Mouse (Mus musculus): ENCODE data around the gene Inhbb.

DNA sequence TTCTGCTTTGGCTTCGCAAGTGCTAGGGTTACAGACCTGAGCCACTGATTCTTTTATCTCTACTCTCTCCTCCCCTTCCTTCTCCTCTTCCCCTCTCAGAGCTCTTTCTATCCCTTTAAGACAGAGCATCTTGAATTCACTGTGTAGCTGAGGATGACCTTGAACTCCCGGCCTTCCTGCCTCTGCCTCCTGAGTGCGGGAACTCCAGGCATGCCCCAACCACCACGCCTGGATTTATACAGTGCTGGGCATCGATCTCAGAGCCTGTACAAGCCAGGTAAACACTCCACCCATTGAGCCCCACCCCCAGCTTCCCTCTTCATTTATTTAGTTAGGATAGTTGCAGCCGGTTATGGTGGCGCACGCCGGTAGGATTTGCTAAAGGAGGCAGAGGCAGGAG lies 20.9 kb upstream of the Inhbb start:
- TF ChIP-seq POLR2A (IDR thresholded peaks at IDR 0.05; ENCODE audit: low read depth, low read length) (no peak), CTCF (IDR thresholded peaks at IDR 0.05; ENCODE audit: borderline replicate concordance, insufficient read depth, low read length) (no peak)
